Mouse (Mus musculus): ENCODE data around the gene F11r. TPM values are rescaled to one million over a fixed set of nuclear protein-coding genes. Genes with fewer than 3 reads are reported as not detected.

F11r gene
- polyA plus RNA-seq, 1 experiment from 2014 or later = 11.1 TPM

GRCm38 (mm10) chr1:171513234-171513633, 75.9 kb downstream of the F11r start:
- H3K27ac ChIP-seq = no peak overlapping the region
- WGBS = 91% methylated on average over 2 of the region's 2 CpGs
- no peak for ATAC-seq (ENCODE audit: low FRiP score)
- no peak overlapping the region for H3K4me3 ChIP-seq (replicated peaks)
- no peak overlapping the region for H3K9ac ChIP-seq
- H3K4me1 ChIP-seq = no peaks in the 10 kb centered on the region
- H3K36me3 ChIP-seq (replicated peaks) = no peaks in the 10 kb centered on the region
- 0 out of 2 replicates have a peak, but pooled peaks cover 3% of the 10 kb centered on the region for H3K27me3 ChIP-seq
- H3K9me3 ChIP-seq = no peaks in the 10 kb centered on the region
- no peak overlapping the region for H3K4me2 ChIP-seq

DNA sequence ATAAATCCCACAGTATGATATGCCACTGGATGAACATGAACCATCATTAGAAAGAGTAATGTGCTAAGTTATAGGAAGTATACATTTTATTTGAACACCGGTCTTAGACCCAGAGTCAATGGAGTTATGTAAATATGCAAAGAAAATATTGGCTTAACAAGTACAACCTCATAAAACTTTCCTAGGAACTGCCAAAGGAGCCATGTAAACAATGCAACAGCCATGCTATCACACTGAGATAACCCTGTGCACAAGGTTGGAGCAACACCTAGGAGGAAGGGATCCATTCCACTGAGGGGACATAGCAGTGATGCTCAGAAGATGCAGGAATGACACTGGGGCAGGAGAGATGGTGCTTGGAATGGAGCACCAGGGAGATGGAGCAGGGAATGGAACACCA, 76.4 kb downstream of the F11r start:
- Histone ChIP-seq H3K4me1 (no peaks in the 10 kb centered on the region), H3K4me3 (replicated peaks) (no peak overlapping the region), H3K27me3 (0 out of 2 replicates have a peak, but pooled peaks cover 3% of the 10 kb centered on the region), H3K4me2 (no peak overlapping the region), H3K9ac (no peak overlapping the region), H3K9me3 (no peaks in the 10 kb centered on the region), H3K36me3 (replicated peaks) (no peaks in the 10 kb centered on the region), H3K27ac (no peak overlapping the region)
- ATAC-seq (ENCODE audit: low FRiP score) = no peak
- 95% methylated on average over 1 of the region's 1 CpGs for WGBS

Other genes with a start within 250 kb of the F11r start
- 6.7 and 7.0 TPM in 2 replicates for gene Pcp4l1, start 241.3 kb upstream of the F11r start, polyA plus RNA-seq (2016; fragmentation: Nextera tagmentation; extraction: Ambion mirVana)
- 0.22 and 0.23 TPM in 2 replicates for gene Nr1i3, start 223.6 kb upstream of the F11r start, polyA plus RNA-seq (2016; fragmentation: Nextera tagmentation; extraction: Ambion mirVana)
- 29.4 and 31.6 TPM in 2 replicates for gene Tomm40l, start 215.0 kb upstream of the F11r start, polyA plus RNA-seq (2016; fragmentation: Nextera tagmentation; extraction: Ambion mirVana)
- 1.5 and 2.6 TPM in 2 replicates for gene Apoa2, start 212.5 kb upstream of the F11r start, polyA plus RNA-seq (2016; fragmentation: Nextera tagmentation; extraction: Ambion mirVana)
- gene Fcer1g, start 203.2 kb upstream of the F11r start, polyA plus RNA-seq (2016; fragmentation: Nextera tagmentation; extraction: Ambion mirVana) = 12.6 and 15.3 TPM in 2 replicates
- 8.9 TPM in 2 replicates for gene Adamts4, start 187.1 kb upstream of the F11r start, polyA plus RNA-seq (2016; fragmentation: Nextera tagmentation; extraction: Ambion mirVana)
- 209 and 213 TPM in 2 replicates for gene Ndufs2, start 186.1 kb upstream of the F11r start, polyA plus RNA-seq (2016; fragmentation: Nextera tagmentation; extraction: Ambion mirVana)
- gene B4galt3, start 167.2 kb upstream of the F11r start, polyA plus RNA-seq (2016; fragmentation: Nextera tagmentation; extraction: Ambion mirVana) = 78.1 and 78.6 TPM in 2 replicates
- 58.7 and 68.0 TPM in 2 replicates for gene Ppox, start 156.3 kb upstream of the F11r start, polyA plus RNA-seq (2016; fragmentation: Nextera tagmentation; extraction: Ambion mirVana)
- gene Usp21, start 149.5 kb upstream of the F11r start, polyA plus RNA-seq (2016; fragmentation: Nextera tagmentation; extraction: Ambion mirVana) = 119 and 125 TPM in 2 replicates
- 94.8 and 98.4 TPM in 2 replicates for gene Ufc1, start 142.5 kb upstream of the F11r start, polyA plus RNA-seq (2016; fragmentation: Nextera tagmentation; extraction: Ambion mirVana)
- 48.5 and 51.0 TPM in 2 replicates for gene Dedd, start 108.4 kb upstream of the F11r start, polyA plus RNA-seq (2016; fragmentation: Nextera tagmentation; extraction: Ambion mirVana)
- 46.4 and 48.7 TPM in 2 replicates for gene Nit1, start 91.9 kb upstream of the F11r start, polyA plus RNA-seq (2016; fragmentation: Nextera tagmentation; extraction: Ambion mirVana)
- gene Pfdn2, start 91.9 kb upstream of the F11r start, polyA plus RNA-seq (2016; fragmentation: Nextera tagmentation; extraction: Ambion mirVana) = 167 and 178 TPM in 2 replicates
- 2.5 and 2.6 TPM in 2 replicates for gene Klhdc9, start 76.7 kb upstream of the F11r start, polyA plus RNA-seq (2016; fragmentation: Nextera tagmentation; extraction: Ambion mirVana)
- 1.0 and 1.1 TPM in 2 replicates for gene Nectin4, start 67.4 kb upstream of the F11r start, polyA plus RNA-seq (2016; fragmentation: Nextera tagmentation; extraction: Ambion mirVana)
- gene Arhgap30, start 48.6 kb upstream of the F11r start, polyA plus RNA-seq (2016; fragmentation: Nextera tagmentation; extraction: Ambion mirVana) = 0.69 and 0.75 TPM in 2 replicates
- gene Usf1, start 26.2 kb upstream of the F11r start, polyA plus RNA-seq (2016; fragmentation: Nextera tagmentation; extraction: Ambion mirVana) = 175 and 190 TPM in 2 replicates
- 9.0 and 11.0 TPM in 2 replicates for gene Tstd1, start 18.7 kb upstream of the F11r start, polyA plus RNA-seq (2016; fragmentation: Nextera tagmentation; extraction: Ambion mirVana)
- gene Alyref2, start 65.9 kb downstream of the F11r start, polyA plus RNA-seq (2016; fragmentation: Nextera tagmentation; extraction: Ambion mirVana) = 17.1 and 20.2 TPM in 2 replicates
- not detected in 2 replicates for gene Itln1, start 97.8 kb downstream of the F11r start, polyA plus RNA-seq (2016; fragmentation: Nextera tagmentation; extraction: Ambion mirVana)
- not detected in 2 replicates for gene Cd244a, start 121.7 kb downstream of the F11r start, polyA plus RNA-seq (2016; fragmentation: Nextera tagmentation; extraction: Ambion mirVana)
- not detected in 2 replicates for gene Ly9, start 169.9 kb downstream of the F11r start, polyA plus RNA-seq (2016; fragmentation: Nextera tagmentation; extraction: Ambion mirVana)
- gene Slamf7, start 215.5 kb downstream of the F11r start, polyA plus RNA-seq (2016; fragmentation: Nextera tagmentation; extraction: Ambion mirVana) = not detected in 2 replicates
- 0.62 and 0.79 TPM in 2 replicates for gene Cd48, start 244.5 kb downstream of the F11r start, polyA plus RNA-seq (2016; fragmentation: Nextera tagmentation; extraction: Ambion mirVana)

All from forebrain, embryonic 12.5 days (tissue).